Mouse (Mus musculus) CH12.LX (cell line): ENCODE data around the gene Qsox2.

Source experiments
- CTCF ChIP-seq, 2 experiments: IDR thresholded peaks in 1 of 2; conservative IDR thresholded peaks in 1 of 2; 2 replicates each; pipeline ENCODE4 v1.5.1; 2011 to 2012; ENCODE audit warnings: low read depth in 2 of 2, low read length in 2 of 2, improper control_type of control experiment in 1 of 2, inconsistent platforms in 1 of 2, mild to moderate bottlenecking in 1 of 2, moderate library complexity in 1 of 2
- HCFC1 ChIP-seq: IDR thresholded peaks from 2 replicates; pipeline ENCODE4 v1.6.1; 2012; ENCODE audit warnings: low read depth, mild to moderate bottlenecking, inconsistent platforms, low read length, improper control_type of control experiment
- SMC3 ChIP-seq: IDR thresholded peaks from 2 replicates; pipeline ENCODE4 v1.6.1; 2011; ENCODE audit warnings: low read depth, low read length, improper control_type of control experiment
- ZNF384 ChIP-seq: IDR thresholded peaks from 2 replicates; pipeline ENCODE4 v1.6.1; 2012; ENCODE audit warnings: low read depth, low read length, improper control_type of control experiment, inconsistent platforms

GRCm38 (mm10) chr2:26230253-26230652 lies 7.1 kb downstream of the Qsox2 start:
- TF ChIP-seq ZNF384 (no peak), SMC3 (no peak), HCFC1 (no peak), CTCF (conservative IDR thresholded peaks at IDR 0.05 in 1 of 2, IDR thresholded peaks at IDR 0.05 in 1 of 2; ENCODE audit: low read depth in 2 of 2, low read length in 2 of 2) (no peak)
